Mouse (Mus musculus) embryonic facial prominence, embryonic 14.5 days (tissue): ENCODE measurements around the gene Prkra. TPM values are rescaled to one million over a fixed set of nuclear protein-coding genes. Genes with fewer than 3 reads are reported as not detected.

ENCODE experiments used
- ATAC-seq: fragments of 200-750 bp; cut with Nextera tagmentation; 2 replicates; pipeline ENCODE4 v1.8.0; 2017; ENCODE audit warnings: low read depth, moderate number of reproducible peaks, moderate TSS enrichment
- DNase-seq: peaks from one replicate; pipeline ENCODE4 v3.0.0-alpha.2; 2015; ENCODE audit warnings: low spot score
- H3K27ac ChIP-seq: fragments of 300-500 bp; sonication (generic); replicated peaks from 2 replicates; pipeline ENCODE4 v1.5.1; 2014; ENCODE audit warnings: low read depth, mild to moderate bottlenecking, low read length, moderate library complexity
- H3K27me3 ChIP-seq: fragments of 300-500 bp; sonication (generic); replicated peaks from 2 replicates; pipeline ENCODE4 v1.6.1; 2014; ENCODE audit warnings: low read length; ENCODE audit not compliant: control insufficient read depth, insufficient read depth
- H3K36me3 ChIP-seq: fragments of 300-500 bp; sonication (generic); 2 replicates; pipeline ENCODE4 v1.6.1; 2014; ENCODE audit warnings: low read length, mixed read lengths; ENCODE audit not compliant: control insufficient read depth, insufficient read depth
- H3K4me1 ChIP-seq: fragments of 300-500 bp; sonication (generic); 2 replicates; pipeline ENCODE4 v1.6.1; 2014; ENCODE audit warnings: antibody characterized with exemption, low read length; ENCODE audit not compliant: control insufficient read depth, insufficient read depth
- H3K4me2 ChIP-seq: fragments of 300-500 bp; sonication (generic); 2 replicates; pipeline ENCODE4 v1.6.1; 2014; ENCODE audit warnings: low read depth, mild to moderate bottlenecking, low read length, moderate library complexity, mixed read lengths
- H3K4me3 ChIP-seq: fragments of 300-500 bp; sonication (generic); 2 replicates; pipeline ENCODE4 v1.5.1; 2014; ENCODE audit warnings: low read depth, mild to moderate bottlenecking, low read length
- H3K9ac ChIP-seq: fragments of 300-500 bp; sonication (generic); 2 replicates; pipeline ENCODE4 v1.6.1; 2014; ENCODE audit warnings: low read depth, mild to moderate bottlenecking, low read length, moderate library complexity, mixed read lengths
- H3K9me3 ChIP-seq: fragments of 300-500 bp; sonication (generic); 2 replicates; pipeline ENCODE4 v1.6.1; 2016; ENCODE audit warnings: low read length; ENCODE audit not compliant: control insufficient read depth
- WGBS: fragments of 180-500 bp; shearing (Covaris S2); extraction: QIAGEN DNeasy Blood & Tissue Kit; methylation state at CpG from one replicate; pipeline ENCODE4 v1.1.7; 2014; 5-methylcytosine and 5-hydroxymethylcytosine counted together
- polyA plus RNA-seq: library from polyadenylated mRNA; unstranded; fragments of >200 nt; fragmentation: Nextera tagmentation; extraction: Ambion mirVana; gene quantifications from 2 replicates; pipeline ENCODE4 v1.2.1, GENCODE M21; 2014

Prkra gene
- polyA plus RNA-seq, result 52.8 and 61.0 TPM in 2 replicates

- ATAC-seq, result peak; percentile 99
These were observed at the start of gene Prkra, which contains the start of gene Pjvk for GRCm38 (mm10) chr2:76647883-76648570. TSS of gene Prkra (minus strand) at chr2:76648015. TSS of gene Pjvk (plus strand) at chr2:76648476.

DNA sequence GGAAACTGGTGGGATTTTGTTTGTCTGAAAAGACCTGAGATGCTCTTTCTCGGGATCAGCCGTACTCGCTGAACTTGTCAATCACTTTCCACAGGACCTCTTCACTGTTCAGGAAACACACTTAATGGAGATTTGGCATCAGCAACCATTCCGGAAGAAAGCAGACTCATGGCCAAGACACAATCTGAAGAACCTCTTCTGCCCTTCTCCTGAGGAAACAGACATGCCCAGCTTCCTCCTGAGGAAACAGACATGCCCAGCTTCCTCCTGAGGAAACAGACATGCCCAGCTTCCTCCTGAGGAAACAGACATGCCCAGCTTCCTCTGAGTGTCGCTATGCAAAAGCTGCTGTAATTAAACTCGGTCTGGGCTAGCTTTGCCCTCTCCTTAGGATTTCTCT, 47.5 kb upstream of the Prkra start:
- no peak for ATAC-seq
- H3K36me3 ChIP-seq, result peaks cover 70% of the 10 kb centered on the region
- 82% methylated on average over 6 of the region's 6 CpGs for WGBS
- no peak overlapping the region for H3K9ac ChIP-seq
- no peaks in the 10 kb centered on the region for H3K27me3 ChIP-seq
- H3K4me2 ChIP-seq, result no peak overlapping the region
- no peak overlapping the region for H3K27ac ChIP-seq
- no peak for DNase-seq
- H3K4me1 ChIP-seq, result no peaks in the 10 kb centered on the region
- no peak overlapping the region for H3K4me3 ChIP-seq
- no peaks in the 10 kb centered on the region for H3K9me3 ChIP-seq

More at GRCm38 (mm10) chr2:76647883-76648570, at the start of gene Prkra, which contains the start of gene Pjvk:
- peak within 1 kb of the TSS; percentile 90 for H3K4me3 ChIP-seq
- no peaks in the 10 kb centered on the region for H3K27me3 ChIP-seq
- H3K4me2 ChIP-seq, result peak within 1 kb of the TSS; percentile 85
- H3K4me1 ChIP-seq, result peaks cover 11% of the 10 kb centered on the region
- 2% methylated on average over 31 of the region's 42 CpGs for WGBS
- H3K27ac ChIP-seq, result peak within 1 kb of the TSS; percentile 79
- peak; percentile 99 for DNase-seq
- H3K9me3 ChIP-seq, result no peaks in the 10 kb centered on the region
- H3K9ac ChIP-seq, result peak within 1 kb of the TSS; percentile 88
- H3K36me3 ChIP-seq, result peaks cover 3% of the 10 kb centered on the region; the same call in 1 of the 2 replicates

GRCm38 (mm10) chr2:76693765-76694164, 46.0 kb upstream of the Prkra start:
- no peaks in the 10 kb centered on the region for H3K9me3 ChIP-seq
- H3K36me3 ChIP-seq, result peaks cover 80% of the 10 kb centered on the region
- no peak overlapping the region for H3K4me2 ChIP-seq
- ATAC-seq (no peak), DNase-seq (no peak)
- no peak overlapping the region for H3K4me3 ChIP-seq
- H3K4me1 ChIP-seq, result no peaks in the 10 kb centered on the region
- 79% methylated on average over 5 of the region's 5 CpGs for WGBS
- H3K27ac ChIP-seq, result no peak overlapping the region
- H3K27me3 ChIP-seq, result no peaks in the 10 kb centered on the region
- no peak overlapping the region for H3K9ac ChIP-seq

- WGBS, result 79% methylated on average over 12 of the region's 12 CpGs
- no peak; the same call in 1 of the 2 replicates for ATAC-seq
- Histone ChIP-seq H3K4me1 (no peaks in the 10 kb centered on the region), H3K27me3 (no peaks in the 10 kb centered on the region), H3K36me3 (peaks cover 90% of the 10 kb centered on the region), H3K4me3 (no peak overlapping the region), H3K9me3 (no peaks in the 10 kb centered on the region), H3K9ac (no peak overlapping the region), H3K27ac (no peak overlapping the region), H3K4me2 (no peak overlapping the region)
- DNase-seq, result peak; percentile 40
These were observed 42.8 kb upstream of the Prkra start for GRCm38 (mm10) chr2:76690436-76691204.

DNA sequence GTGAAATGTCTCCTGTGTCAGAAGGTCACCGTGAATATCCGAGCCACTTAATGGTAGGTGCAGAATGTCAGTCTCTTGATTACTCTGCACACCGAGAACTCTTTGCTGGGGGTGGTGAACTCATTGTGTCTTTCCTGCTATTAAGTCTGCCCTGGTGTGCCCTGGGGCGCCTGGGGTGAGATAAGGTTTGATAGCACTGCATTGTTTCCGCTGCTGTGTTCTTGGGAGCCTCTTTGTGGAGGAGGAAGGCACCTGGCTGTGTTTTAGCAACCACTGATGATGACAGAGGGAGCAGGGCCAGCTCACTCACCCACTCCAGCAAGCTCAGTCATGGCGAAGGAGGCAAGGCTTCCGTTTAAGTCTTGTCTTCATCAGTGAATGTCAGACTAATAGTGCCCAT, 40.3 kb upstream of the Prkra start:
- no peaks in the 10 kb centered on the region for H3K9me3 ChIP-seq
- WGBS, result 47% methylated on average over 7 of the region's 7 CpGs
- H3K27ac ChIP-seq, result no peak overlapping the region
- ATAC-seq (no peak), DNase-seq (no peak)
- no peak overlapping the region for H3K4me3 ChIP-seq
- H3K27me3 ChIP-seq, result no peaks in the 10 kb centered on the region
- H3K36me3 ChIP-seq, result peaks cover 93% of the 10 kb centered on the region
- no peak overlapping the region for H3K4me2 ChIP-seq
- no peaks in the 10 kb centered on the region for H3K4me1 ChIP-seq
- no peak overlapping the region for H3K9ac ChIP-seq

- H3K9ac ChIP-seq, result no peak overlapping the region
- H3K27ac ChIP-seq, result no peak overlapping the region
- H3K27me3 ChIP-seq, result no peaks in the 10 kb centered on the region
- H3K4me1 ChIP-seq, result no peaks in the 10 kb centered on the region
- no peaks in the 10 kb centered on the region for H3K9me3 ChIP-seq
- ATAC-seq (no peak), DNase-seq (no peak)
- 72% methylated on average over 3 of the region's 3 CpGs for WGBS
- no peak overlapping the region for H3K4me3 ChIP-seq
- H3K4me2 ChIP-seq, result no peak overlapping the region
- peaks cover 93% of the 10 kb centered on the region for H3K36me3 ChIP-seq
These were observed 39.8 kb upstream of the Prkra start for GRCm38 (mm10) chr2:76687608-76688007.

DNA sequence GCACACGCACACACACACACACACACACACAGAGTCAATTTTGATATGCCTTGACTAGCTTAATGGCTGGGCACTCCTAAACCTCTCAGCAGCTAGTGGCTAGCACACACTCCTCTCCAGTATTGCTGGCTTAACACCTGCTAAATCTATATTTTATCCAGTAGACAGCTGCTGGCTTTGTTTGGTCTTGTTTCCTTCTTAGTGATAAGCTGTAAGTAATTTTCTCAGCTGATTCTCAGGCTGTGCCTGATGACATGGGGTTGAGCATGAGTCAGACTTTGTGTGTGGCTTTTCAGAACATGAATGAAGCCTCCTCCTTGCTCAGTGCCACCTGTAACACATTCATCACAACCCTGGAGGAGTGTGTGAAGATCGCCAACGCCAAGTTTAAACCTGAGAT, 39.2 kb upstream of the Prkra start:
- Histone ChIP-seq H3K9ac (no peak overlapping the region), H3K36me3 (peaks cover 93% of the 10 kb centered on the region), H3K27me3 (no peaks in the 10 kb centered on the region), H3K4me1 (no peaks in the 10 kb centered on the region), H3K4me2 (no peak overlapping the region), H3K27ac (no peak overlapping the region), H3K4me3 (no peak overlapping the region), H3K9me3 (no peaks in the 10 kb centered on the region)
- DNase-seq (peak; percentile 32), ATAC-seq (peak; percentile 65; the same call in 1 of the 2 replicates)
- WGBS, result 91% methylated on average over 3 of the region's 3 CpGs

DNA sequence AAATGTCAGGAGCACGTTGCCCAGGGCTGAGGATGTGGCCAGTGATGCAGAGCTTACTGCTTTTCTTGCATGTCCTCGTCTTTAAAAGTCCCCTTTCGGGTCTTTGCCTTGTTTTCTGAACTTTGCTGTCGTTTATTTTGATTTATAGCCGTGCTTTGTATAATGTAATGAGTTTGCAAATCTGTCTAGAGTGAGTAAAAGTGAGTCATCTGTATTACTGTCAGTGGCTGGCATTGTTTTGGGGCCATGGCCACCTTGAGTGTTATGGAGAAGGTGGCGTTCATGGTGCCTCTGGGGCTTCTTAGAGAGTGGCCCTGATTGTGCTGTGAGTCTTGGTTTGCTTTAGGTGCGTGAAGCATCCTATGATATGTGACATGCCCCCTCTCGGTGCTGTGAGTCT, 34.5 kb upstream of the Prkra start:
- no peak overlapping the region for H3K4me2 ChIP-seq
- ATAC-seq (no peak), DNase-seq (no peak)
- no peaks in the 10 kb centered on the region for H3K9me3 ChIP-seq
- H3K4me1 ChIP-seq, result no peaks in the 10 kb centered on the region
- 90% methylated on average over 8 of the region's 8 CpGs for WGBS
- H3K4me3 ChIP-seq, result no peak overlapping the region
- H3K27me3 ChIP-seq, result no peaks in the 10 kb centered on the region
- no peak overlapping the region for H3K9ac ChIP-seq
- no peak overlapping the region for H3K27ac ChIP-seq
- peaks cover 71% of the 10 kb centered on the region for H3K36me3 ChIP-seq
